In the genomic region with DNA sequence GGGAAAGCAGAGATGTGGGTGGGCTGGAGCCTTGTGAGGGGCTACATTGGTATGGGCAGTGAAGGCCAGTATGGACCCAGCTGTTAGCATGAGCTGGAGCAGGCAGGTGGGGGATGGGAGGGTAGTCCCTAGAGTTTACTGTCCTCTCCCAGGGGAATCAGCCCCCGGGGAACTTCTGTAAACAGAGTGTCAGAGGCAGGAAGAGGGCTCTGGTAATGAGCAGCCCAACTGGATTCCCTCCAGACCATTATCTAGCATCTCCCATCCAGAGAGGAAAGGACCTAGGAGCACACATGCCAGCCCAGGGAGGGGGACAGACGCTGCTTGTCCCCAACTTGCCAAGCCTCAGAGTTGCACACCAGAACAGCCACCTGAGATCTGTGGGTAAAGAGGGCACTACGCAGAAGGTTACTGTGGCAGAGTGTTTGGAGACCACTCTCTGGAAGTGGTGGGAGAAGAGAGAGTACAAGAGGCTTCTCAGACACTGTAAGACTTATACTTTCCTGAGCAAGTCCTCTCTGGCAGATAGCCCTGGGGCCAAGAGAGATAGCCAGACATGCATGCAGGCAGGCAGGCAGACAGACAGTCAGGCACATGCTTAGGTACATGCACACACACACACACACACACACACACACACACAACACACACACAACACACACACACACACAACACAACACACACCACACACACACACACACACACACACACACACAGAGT, we compare ENCODE assay signal across 7 mouse cellular contexts. TPM values are rescaled to one million over a fixed set of nuclear protein-coding genes. Genes with fewer than 3 reads are reported as not detected.
A peak's percentile ranks its signal among the peaks of the same experiment; 100 is the strongest.
DNase-seq lines count a peak whose midpoint lies in the region; ATAC-seq lines count a peak whose summit lies in the region.

No protein-coding gene starts in this region.

- peak overlapping the region; percentile 93 for H3K27ac ChIP-seq in embryonic facial prominence, embryonic 13.5 days
- H3K27ac ChIP-seq in heart, embryonic 15.5 days, result peak overlapping the region; percentile 85
- H3K27ac ChIP-seq in midbrain, embryonic 10.5 days (replicated peaks), result peak overlapping the region; percentile 65

- H3K4me1 ChIP-seq in embryonic facial prominence, embryonic 13.5 days, result peaks cover 64% of the 10 kb centered on the region
- peaks cover 66% of the 10 kb centered on the region for H3K4me1 ChIP-seq in heart, embryonic 15.5 days (replicated peaks)
- H3K4me1 ChIP-seq in midbrain, embryonic 10.5 days, result peaks cover 47% of the 10 kb centered on the region

- no peaks in the 10 kb centered on the region for H3K9me3 ChIP-seq in embryonic facial prominence, embryonic 13.5 days
- H3K9me3 ChIP-seq in heart, embryonic 15.5 days (replicated peaks), result no peaks in the 10 kb centered on the region
- no peaks in the 10 kb centered on the region for H3K9me3 ChIP-seq in midbrain, embryonic 10.5 days (replicated peaks)

- H3K27me3 ChIP-seq in embryonic facial prominence, embryonic 13.5 days, result no peaks in the 10 kb centered on the region
- H3K27me3 ChIP-seq in heart, embryonic 15.5 days, result no peaks in the 10 kb centered on the region
- H3K27me3 ChIP-seq in midbrain, embryonic 10.5 days (ENCODE audit: low read depth, poor library complexity, severe bottlenecking), result no peaks in the 10 kb centered on the region

- H3K36me3 ChIP-seq in embryonic facial prominence, embryonic 13.5 days, result peaks cover 26% of the 10 kb centered on the region
- no peaks in the 10 kb centered on the region for H3K36me3 ChIP-seq in heart, embryonic 15.5 days
- no peaks in the 10 kb centered on the region for H3K36me3 ChIP-seq in midbrain, embryonic 10.5 days

- peak; percentile 54 to 58 for DNase-seq in kidney, postnatal 4 days
- DNase-seq in midbrain, embryonic 10.5 days (ENCODE audit: low spot score), result no peak
- no peak for DNase-seq in left cerebral cortex, adult 11 months (ENCODE audit: low spot score)
- DNase-seq in right cerebral cortex, adult 18-20 months, result no peak
- no peak for DNase-seq in embryo, embryonic 9.5 days (ENCODE audit: extremely low spot score)

- H3K4me3 ChIP-seq in embryonic facial prominence, embryonic 13.5 days, result peak overlapping the region; percentile 84
- peak overlapping the region; percentile 65 for H3K4me3 ChIP-seq in heart, embryonic 15.5 days
- peak overlapping the region; percentile 78 for H3K4me3 ChIP-seq in midbrain, embryonic 10.5 days

- peak overlapping the region; percentile 89 for H3K9ac ChIP-seq in embryonic facial prominence, embryonic 13.5 days
- H3K9ac ChIP-seq in heart, embryonic 15.5 days, result peak overlapping the region; percentile 79

- WGBS in embryonic facial prominence, embryonic 13.5 days, result 33% methylated on average over 3 of the region's 3 CpGs
- WGBS in heart, embryonic 15.5 days, result 24% methylated on average over 3 of the region's 3 CpGs
- 52% methylated on average over 3 of the region's 3 CpGs for WGBS in midbrain, embryonic 10.5 days

- ATAC-seq in embryonic facial prominence, embryonic 13.5 days (ENCODE audit: insufficient number of reproducible peaks, insufficient read depth, low FRiP score, low TSS enrichment, low read depth), result no peak
- ATAC-seq in heart, embryonic 15.5 days (replicated peaks; ENCODE audit: insufficient number of reproducible peaks, insufficient read depth, low FRiP score, low read depth), result no peak

- peak overlapping the region; percentile 85 for H3K4me2 ChIP-seq in embryonic facial prominence, embryonic 13.5 days
- peak overlapping the region; percentile 72 for H3K4me2 ChIP-seq in heart, embryonic 15.5 days

RNA-seq across cellular contexts. Expression of a gene that starts 1.5 kb away (rescaled TPM):
- polyA plus RNA-seq in embryonic facial prominence, embryonic 13.5 days (2015; fragmentation: Nextera tagmentation; extraction: Ambion mirVana), result 54.0 and 58.7 TPM in 2 replicates
- 78.3 and 79.6 TPM in 2 replicates for polyA plus RNA-seq in heart, embryonic 15.5 days (2015; fragmentation: Nextera tagmentation; extraction: Ambion mirVana)
- polyA plus RNA-seq in midbrain, embryonic 10.5 days (2016; fragmentation: Nextera tagmentation; extraction: Ambion mirVana), result 59.9 and 66.1 TPM in 2 replicates

RNA-seq across cellular contexts. Expression of a gene that starts 1.5 kb away (rescaled TPM):
- polyA plus RNA-seq in embryonic facial prominence, embryonic 13.5 days (2015; fragmentation: Nextera tagmentation; extraction: Ambion mirVana), result 29.2 and 30.2 TPM in 2 replicates
- polyA plus RNA-seq in heart, embryonic 15.5 days (2015; fragmentation: Nextera tagmentation; extraction: Ambion mirVana), result 14.7 and 20.7 TPM in 2 replicates
- polyA plus RNA-seq in midbrain, embryonic 10.5 days (2016; fragmentation: Nextera tagmentation; extraction: Ambion mirVana), result 9.0 and 10.6 TPM in 2 replicates

RNA-seq across cellular contexts. Expression of a gene that starts 16.5 kb away (rescaled TPM):
- 71.0 and 99.5 TPM in 2 replicates for polyA plus RNA-seq in embryonic facial prominence, embryonic 13.5 days (2015; fragmentation: Nextera tagmentation; extraction: Ambion mirVana)
- 118 and 125 TPM in 2 replicates for polyA plus RNA-seq in heart, embryonic 15.5 days (2015; fragmentation: Nextera tagmentation; extraction: Ambion mirVana)
- 91.0 and 94.8 TPM in 2 replicates for polyA plus RNA-seq in midbrain, embryonic 10.5 days (2016; fragmentation: Nextera tagmentation; extraction: Ambion mirVana)

RNA-seq across cellular contexts. Expression of a gene that starts 38.3 kb away (rescaled TPM):
- polyA plus RNA-seq in embryonic facial prominence, embryonic 13.5 days (2015; fragmentation: Nextera tagmentation; extraction: Ambion mirVana), result 16.9 and 17.0 TPM in 2 replicates
- polyA plus RNA-seq in heart, embryonic 15.5 days (2015; fragmentation: Nextera tagmentation; extraction: Ambion mirVana), result 11.2 and 15.8 TPM in 2 replicates
- 21.4 and 25.0 TPM in 2 replicates for polyA plus RNA-seq in midbrain, embryonic 10.5 days (2016; fragmentation: Nextera tagmentation; extraction: Ambion mirVana)

RNA-seq across cellular contexts. Expression of a gene that starts 46.8 kb away (rescaled TPM):
- polyA plus RNA-seq in embryonic facial prominence, embryonic 13.5 days (2015; fragmentation: Nextera tagmentation; extraction: Ambion mirVana), result 25.3 and 31.2 TPM in 2 replicates
- 17.7 and 17.9 TPM in 2 replicates for polyA plus RNA-seq in heart, embryonic 15.5 days (2015; fragmentation: Nextera tagmentation; extraction: Ambion mirVana)
- 23.0 and 23.6 TPM in 2 replicates for polyA plus RNA-seq in midbrain, embryonic 10.5 days (2016; fragmentation: Nextera tagmentation; extraction: Ambion mirVana)

Comparison
In these comparisons a context has a peak if more than half of its experiments do, and no peak if none do; other contexts are left out.
1. DNase-seq: peak in kidney, postnatal 4 days (2 of 2); none in midbrain, embryonic 10.5 days (single experiment), left cerebral cortex, adult 11 months (single experiment), right cerebral cortex, adult 18-20 months (single experiment) and embryo, embryonic 9.5 days (single experiment).
2. Peak in every context shown above with its lines, with median percentiles within 50 percentile points of each other: H3K27ac ChIP-seq and H3K4me3 ChIP-seq.